Mouse (Mus musculus): Measurements from ENCODE around the gene Birc5. TPM values are rescaled to one million over a fixed set of nuclear protein-coding genes. Genes with fewer than 3 reads are reported as not detected.

Gene Birc5
- total and polyA plus RNA-seq, 2 experiments from 2014 or later, result 6.0 to 13.2 TPM

DNA sequence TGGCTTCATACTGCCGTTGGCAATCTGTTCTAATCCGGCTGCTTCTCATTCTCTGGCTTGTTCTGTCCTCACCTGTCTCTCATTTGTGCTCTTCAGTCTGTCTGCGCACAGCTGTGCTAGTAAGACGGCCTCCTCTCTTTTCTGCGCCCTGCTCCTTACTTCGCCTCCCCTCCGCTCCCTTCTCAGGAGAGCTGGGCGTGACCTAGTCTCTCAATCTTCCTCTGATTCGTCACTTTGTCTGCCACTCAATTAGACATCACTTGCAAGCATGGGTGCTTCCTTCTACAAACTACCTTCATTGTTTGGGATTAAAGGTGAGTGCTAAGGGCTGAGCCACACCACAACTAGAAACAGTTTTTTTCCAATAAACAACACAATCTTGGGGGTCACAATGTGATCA lies 5.2 kb downstream of the Birc5 start:
- Histone ChIP-seq H3K27ac (ENCODE audit: low read depth, low read length) (no peak overlapping the region), H3K27me3 (ENCODE audit: insufficient read depth, low read length) (no peaks in the 10 kb centered on the region), H3K4me3 (ENCODE audit: low read depth, low read length) (no peak overlapping the region), H3K9ac (replicated peaks; ENCODE audit: low read length, poor library complexity, severe bottlenecking) (no peak overlapping the region), H3K4me1 (ENCODE audit: insufficient read depth, low read length) (peaks cover 4% of the 10 kb centered on the region), H3K4me2 (ENCODE audit: low read depth, low read length, poor library complexity, severe bottlenecking) (no peak overlapping the region), H3K36me3 (ENCODE audit: insufficient read depth, low read length) (no peaks in the 10 kb centered on the region), H3K9me3 (ENCODE audit: low read length) (no peaks in the 10 kb centered on the region)
- ATAC-seq (ENCODE audit: low FRiP score) (no peak), DNase-seq (ENCODE audit: low spot score) (no peak)
- no peak for TF ChIP-seq CTCF (IDR thresholded peaks at IDR 0.05)
- WGBS, result 96% methylated on average over 9 of the region's 9 CpGs

DNA sequence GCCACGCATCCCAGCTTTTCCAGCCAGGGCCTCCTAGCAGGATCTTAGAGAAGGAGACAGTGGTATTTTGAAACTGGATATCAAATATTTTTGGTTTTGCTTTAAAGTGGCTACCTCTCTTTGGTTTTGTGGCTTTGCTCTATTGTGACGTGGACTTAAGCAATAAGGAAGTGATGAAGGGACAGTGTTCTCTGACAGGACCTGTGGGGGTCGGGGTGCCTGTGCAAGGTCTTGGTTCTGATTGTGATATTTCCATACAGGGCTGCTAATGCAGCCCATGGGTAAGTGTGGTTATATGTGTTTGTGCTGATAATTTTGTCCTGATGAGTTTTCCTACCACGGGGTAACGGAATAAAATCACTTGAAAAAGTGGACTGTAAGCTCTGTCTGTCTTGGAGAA lies 6.3 kb downstream of the Birc5 start:
- DNase-seq (ENCODE audit: low spot score) (no peak), ATAC-seq (ENCODE audit: low FRiP score) (no peak)
- no peaks in the 10 kb centered on the region for H3K36me3 ChIP-seq (ENCODE audit: insufficient read depth, low read length)
- H3K27ac ChIP-seq (ENCODE audit: low read depth, low read length), result no peak overlapping the region
- H3K27me3 ChIP-seq (ENCODE audit: insufficient read depth, low read length), result peaks cover 6% of the 10 kb centered on the region; the same call in 1 of the 2 replicates
- H3K4me3 ChIP-seq (ENCODE audit: low read depth, low read length), result no peak overlapping the region
- 96% methylated on average over 5 of the region's 5 CpGs for WGBS
- no peak for TF ChIP-seq CTCF (IDR thresholded peaks at IDR 0.05)
- no peaks in the 10 kb centered on the region for H3K9me3 ChIP-seq (ENCODE audit: low read length)
- no peaks in the 10 kb centered on the region for H3K4me1 ChIP-seq (ENCODE audit: insufficient read depth, low read length)
- no peak overlapping the region for H3K9ac ChIP-seq (replicated peaks; ENCODE audit: low read length, poor library complexity, severe bottlenecking)
- H3K4me2 ChIP-seq (ENCODE audit: low read depth, low read length, poor library complexity, severe bottlenecking), result no peak overlapping the region

DNA sequence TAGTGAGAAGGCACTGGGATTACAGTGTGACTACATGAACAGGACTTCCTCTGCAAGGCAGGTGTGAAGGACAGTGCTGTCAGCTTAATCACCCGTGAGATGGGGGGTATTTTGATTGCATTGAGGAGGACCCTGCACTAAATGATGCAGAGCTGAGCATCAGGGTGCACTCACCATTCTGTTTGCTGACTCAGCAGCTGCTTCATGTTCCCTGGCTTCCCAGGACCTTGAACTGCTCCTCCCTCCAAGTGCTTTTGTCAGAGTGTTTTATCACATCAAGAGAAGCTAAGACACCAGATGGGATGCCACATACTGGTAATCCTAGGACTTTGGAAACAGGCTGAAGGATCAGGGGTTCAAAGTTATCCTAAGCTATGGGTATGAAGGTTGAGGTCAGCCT lies 6.9 kb downstream of the Birc5 start:
- DNase-seq (ENCODE audit: low spot score), result no peak
- no peak for TF ChIP-seq CTCF (IDR thresholded peaks at IDR 0.05)
- Histone ChIP-seq H3K9me3 (ENCODE audit: low read length) (no peaks in the 10 kb centered on the region), H3K36me3 (ENCODE audit: insufficient read depth, low read length) (no peaks in the 10 kb centered on the region), H3K4me3 (ENCODE audit: low read depth, low read length) (no peak overlapping the region), H3K27ac (ENCODE audit: low read depth, low read length) (no peak overlapping the region), H3K4me1 (ENCODE audit: insufficient read depth, low read length) (no peaks in the 10 kb centered on the region), H3K27me3 (ENCODE audit: insufficient read depth, low read length) (peaks cover 12% of the 10 kb centered on the region), H3K9ac (replicated peaks; ENCODE audit: low read length, poor library complexity, severe bottlenecking) (no peak overlapping the region), H3K4me2 (ENCODE audit: low read depth, low read length, poor library complexity, severe bottlenecking) (no peak overlapping the region)
- 86% methylated on average over 1 of the region's 1 CpGs for WGBS
- ATAC-seq (ENCODE audit: low FRiP score), result no peak

- no peak overlapping the region for H3K4me3 ChIP-seq (ENCODE audit: low read depth, low read length)
- WGBS, result 95% methylated on average over 10 of the region's 10 CpGs
- H3K27ac ChIP-seq (ENCODE audit: low read depth, low read length), result no peak overlapping the region
- H3K9me3 ChIP-seq (ENCODE audit: low read length), result no peaks in the 10 kb centered on the region
- peaks cover 18% of the 10 kb centered on the region for H3K27me3 ChIP-seq (ENCODE audit: insufficient read depth, low read length)
- no peaks in the 10 kb centered on the region for H3K4me1 ChIP-seq (ENCODE audit: insufficient read depth, low read length)
- H3K4me2 ChIP-seq (ENCODE audit: low read depth, low read length, poor library complexity, severe bottlenecking), result no peak overlapping the region
- H3K36me3 ChIP-seq (ENCODE audit: insufficient read depth, low read length), result no peaks in the 10 kb centered on the region
- DNase-seq (ENCODE audit: low spot score) (no peak), ATAC-seq (ENCODE audit: low FRiP score) (no peak)
- TF ChIP-seq CTCF (IDR thresholded peaks at IDR 0.05), result no peak
- no peak overlapping the region for H3K9ac ChIP-seq (replicated peaks; ENCODE audit: low read length, poor library complexity, severe bottlenecking)
Observed at GRCm38 (mm10) chr11:117857462-117857861, 8.4 kb downstream of the Birc5 start.

GRCm38 (mm10) chr11:117858392-117858791 lies 9.3 kb downstream of the Birc5 start:
- H3K27me3 ChIP-seq (ENCODE audit: insufficient read depth, low read length), result peaks cover 18% of the 10 kb centered on the region
- H3K9ac ChIP-seq (replicated peaks; ENCODE audit: low read length, poor library complexity, severe bottlenecking), result no peak overlapping the region
- TF ChIP-seq CTCF (IDR thresholded peaks at IDR 0.05), result no peak
- DNase-seq (ENCODE audit: low spot score) (no peak), ATAC-seq (ENCODE audit: low FRiP score) (no peak)
- no peak overlapping the region for H3K4me2 ChIP-seq (ENCODE audit: low read depth, low read length, poor library complexity, severe bottlenecking)
- H3K4me3 ChIP-seq (ENCODE audit: low read depth, low read length), result no peak overlapping the region
- WGBS, result 56% methylated on average over 3 of the region's 3 CpGs
- no peaks in the 10 kb centered on the region for H3K36me3 ChIP-seq (ENCODE audit: insufficient read depth, low read length)
- no peaks in the 10 kb centered on the region for H3K9me3 ChIP-seq (ENCODE audit: low read length)
- no peak overlapping the region for H3K27ac ChIP-seq (ENCODE audit: low read depth, low read length)
- H3K4me1 ChIP-seq (ENCODE audit: insufficient read depth, low read length), result no peaks in the 10 kb centered on the region

GRCm38 (mm10) chr11:117860601-117861000 lies 11.6 kb downstream of the Birc5 start, which contains the start of gene Tmem235:
Gene Tmem235, plus strand, starts transcription at chr11:117860752.
- no peaks in the 10 kb centered on the region for H3K9me3 ChIP-seq (ENCODE audit: low read length)
- 7% methylated on average over 23 of the region's 23 CpGs for WGBS
- no peak within 1 kb of the TSS for H3K27ac ChIP-seq (ENCODE audit: low read depth, low read length)
- H3K9ac ChIP-seq (replicated peaks; ENCODE audit: low read length, poor library complexity, severe bottlenecking), result no peak within 1 kb of the TSS
- no peak within 1 kb of the TSS for H3K4me2 ChIP-seq (ENCODE audit: low read depth, low read length, poor library complexity, severe bottlenecking)
- no peaks in the 10 kb centered on the region for H3K36me3 ChIP-seq (ENCODE audit: insufficient read depth, low read length)
- H3K27me3 ChIP-seq (ENCODE audit: insufficient read depth, low read length), result peaks cover 18% of the 10 kb centered on the region
- DNase-seq (ENCODE audit: low spot score), result no peak
- ATAC-seq (ENCODE audit: low FRiP score), result no peak
- H3K4me3 ChIP-seq (ENCODE audit: low read depth, low read length), result no peak within 1 kb of the TSS
- no peak for TF ChIP-seq CTCF (IDR thresholded peaks at IDR 0.05)
- H3K4me1 ChIP-seq (ENCODE audit: insufficient read depth, low read length), result no peaks in the 10 kb centered on the region
